7 mouse cellular contexts compared by ENCODE assay signal in genomic region chr3:41284897-41285296, GRCm38 (mm10).
DNase-seq lines count a peak whose midpoint lies in the region; ATAC-seq and TF ChIP-seq lines count a peak whose summit lies in the region.

No protein-coding gene starts in this region.

- 0 out of 2 replicates have a peak, but pooled peaks cover 6% of the 10 kb centered on the region for H3K4me1 ChIP-seq in kidney, adult 2 months (ENCODE audit: control insufficient read depth, insufficient read depth, low read length)
- H3K4me1 ChIP-seq in liver, postnatal 0 days (ENCODE audit: insufficient read depth): peaks cover 4% of the 10 kb centered on the region; the same call in 1 of the 2 replicates

- H3K9ac ChIP-seq in liver, postnatal 0 days (replicated peaks): no peak overlapping the region

- WGBS in kidney, adult 2 months: 13% methylated on average over 13 of the region's 13 CpGs
- WGBS in liver, postnatal 0 days (ENCODE audit: insufficient replicate concordance): 13% methylated on average over 13 of the region's 13 CpGs

- no peak overlapping the region for H3K4me3 ChIP-seq in kidney, adult 2 months (ENCODE audit: insufficient read depth, low read depth, low read length)
- no peak overlapping the region for H3K4me3 ChIP-seq in liver, postnatal 0 days (ENCODE audit: low read depth, low read length)

- no peak for TF ChIP-seq EP300 in liver, postnatal 0 days (IDR thresholded peaks at IDR 0.05; ENCODE audit: low read depth)

- peak; percentile 96 for DNase-seq in NIH3T3 (ENCODE audit: low read depth)
- DNase-seq in adrenal gland, postnatal 14 days: peak; percentile 84
- peak; percentile 76 for DNase-seq in gastrocnemius, postnatal 25 days
- DNase-seq in kidney, adult 2 months: peak; percentile 85
- DNase-seq in liver, postnatal 0 days: peak; percentile 21
- DNase-seq in retina, embryonic 14.5 days (ENCODE audit: low spot score): peak; percentile 8
- DNase-seq in B cell, adult 2 months: no peak

- no peaks in the 10 kb centered on the region for H3K9me3 ChIP-seq in liver, postnatal 0 days (ENCODE audit: low read length)

- no peaks in the 10 kb centered on the region for H3K36me3 ChIP-seq in kidney, adult 2 months (ENCODE audit: control insufficient read depth, insufficient read depth, low read length)
- no peaks in the 10 kb centered on the region for H3K36me3 ChIP-seq in liver, postnatal 0 days (replicated peaks; ENCODE audit: insufficient read depth, low read length)

- TF ChIP-seq POLR2A in kidney, adult 2 months (IDR thresholded peaks at IDR 0.05; ENCODE audit: low read depth, low read length): no peak

- no peak for TF ChIP-seq CTCF in kidney, adult 2 months (conservative IDR thresholded peaks at IDR 0.05; ENCODE audit: insufficient read depth, insufficient read length, low read depth, low read length)
- no peak for TF ChIP-seq CTCF in liver, postnatal 0 days (IDR thresholded peaks at IDR 0.05; ENCODE audit: low read depth)

- peak overlapping the region; percentile 42 for H3K27ac ChIP-seq in kidney, adult 2 months (ENCODE audit: insufficient read depth, low read depth, low read length)
- H3K27ac ChIP-seq in liver, postnatal 0 days (ENCODE audit: low read depth): peak overlapping the region; percentile 51; the same call in 1 of the 2 replicates

- 0 out of 2 replicates have a peak overlapping the region, but pooled peaks have one; percentile 19 for H3K4me2 ChIP-seq in liver, postnatal 0 days (ENCODE audit: low read depth, low read length)

- peak; percentile 77 for ATAC-seq in liver, postnatal 0 days

- no peaks in the 10 kb centered on the region for H3K27me3 ChIP-seq in kidney, adult 2 months (replicated peaks; ENCODE audit: control insufficient read depth, insufficient read depth, low read length)
- H3K27me3 ChIP-seq in liver, postnatal 0 days (ENCODE audit: insufficient read depth, low read length): no peaks in the 10 kb centered on the region

Comparison
In these comparisons a context has a peak if more than half of its experiments do, and no peak if none do; other contexts are left out.
1. DNase-seq: peak in NIH3T3 (single experiment), adrenal gland, postnatal 14 days (single experiment), gastrocnemius, postnatal 25 days (single experiment), kidney, adult 2 months (single experiment), liver, postnatal 0 days (single experiment) and retina, embryonic 14.5 days (single experiment); none in B cell, adult 2 months (0 of 2).